Comparison of ENCODE assay signal across 15 mouse cellular contexts in genomic region chr13:38975853-38976252, GRCm38 (mm10).
"Had no signal": no experiment of that assay in that cellular context is flagged by ENCODE, and none has a peak within 500 bp of the region (broad histone marks: within the 10 kb centered on the region; RNA-seq: fewer than 3 reads in every experiment).

No protein-coding gene starts in this region.

- DNase-seq: retina, postnatal 1 day; right cerebral cortex, adult 18-20 months; right cerebral cortex, postnatal 14 days; right cerebral cortex, postnatal 25 days; right cerebral cortex, postnatal 4 days; spleen, adult 18-20 months; thymus, adult 18-20 months; thymus, adult 2 months; thymus, postnatal 14 days; thymus, postnatal 25 days; thymus, postnatal 36 days; thymus, postnatal 4 days had no signal

- H3K9me3 ChIP-seq: neural tube, embryonic 15.5 days; stomach, embryonic 15.5 days had no signal

- H3K27me3 ChIP-seq: neural tube, embryonic 15.5 days; stomach, embryonic 15.5 days had no signal

- H3K4me1 ChIP-seq: stomach, embryonic 15.5 days had no signal

- H3K27ac ChIP-seq: neural tube, embryonic 15.5 days; stomach, embryonic 15.5 days; stomach, postnatal 0 days had no signal

- H3K9ac ChIP-seq: neural tube, embryonic 15.5 days; stomach, embryonic 15.5 days had no signal

- H3K4me3 ChIP-seq: neural tube, embryonic 15.5 days; stomach, embryonic 15.5 days had no signal

- H3K4me2 ChIP-seq: stomach, embryonic 15.5 days had no signal

- H3K36me3 ChIP-seq: neural tube, embryonic 15.5 days; stomach, embryonic 15.5 days had no signal
